Mouse (Mus musculus): ENCODE results near the gene Entpd3. TPM values are rescaled to one million over a fixed set of nuclear protein-coding genes. Genes with fewer than 3 reads are reported as not detected.

Gene Entpd3
- polyA plus RNA-seq, 1 experiment = 6.0 TPM

GRCm38 (mm10) chr9:120577706-120578405 is 38.2 kb downstream of the Entpd3 start:
- no peak for DNase-seq (ENCODE audit: extremely low spot score in 1 of 2, low spot score in 1 of 2)

- no peak for DNase-seq (ENCODE audit: extremely low spot score in 1 of 2, low spot score in 1 of 2)
Observed at GRCm38 (mm10) chr9:120578701-120579100, 39.1 kb downstream of the Entpd3 start.

GRCm38 (mm10) chr9:120579808-120580207 is 40.2 kb downstream of the Entpd3 start:
- DNase-seq (ENCODE audit: extremely low spot score in 1 of 2, low spot score in 1 of 2) = no peak

GRCm38 (mm10) chr9:120581941-120582618 is 42.5 kb downstream of the Entpd3 start:
- peak in 1 of 2 experiments; percentile 26 for DNase-seq (ENCODE audit: extremely low spot score in 1 of 2, low spot score in 1 of 2)

- DNase-seq (ENCODE audit: extremely low spot score in 1 of 2, low spot score in 1 of 2) = peak; percentile 87 to 95
Observed at GRCm38 (mm10) chr9:120582619-120583308, 43.1 kb downstream of the Entpd3 start.

GRCm38 (mm10) chr9:120583314-120583713 is 43.7 kb downstream of the Entpd3 start:
- DNase-seq (ENCODE audit: extremely low spot score in 1 of 2, low spot score in 1 of 2) = no peak

- DNase-seq (ENCODE audit: extremely low spot score in 1 of 2, low spot score in 1 of 2) = peak in 1 of 2 experiments; percentile 89
Observed at GRCm38 (mm10) chr9:120586546-120586945, 46.9 kb downstream of the Entpd3 start.

GRCm38 (mm10) chr9:120591490-120591889 is 51.9 kb downstream of the Entpd3 start:
- peak in 1 of 2 experiments; percentile 88 for DNase-seq (ENCODE audit: extremely low spot score in 1 of 2, low spot score in 1 of 2)

GRCm38 (mm10) chr9:120593383-120594101 is 53.9 kb downstream of the Entpd3 start:
- no peak for DNase-seq (ENCODE audit: extremely low spot score in 1 of 2, low spot score in 1 of 2)

GRCm38 (mm10) chr9:120594839-120595238 is 55.2 kb downstream of the Entpd3 start:
- DNase-seq (ENCODE audit: extremely low spot score in 1 of 2, low spot score in 1 of 2) = no peak

- no peak for DNase-seq (ENCODE audit: extremely low spot score in 1 of 2, low spot score in 1 of 2)
Observed at GRCm38 (mm10) chr9:120595306-120595705, 55.7 kb downstream of the Entpd3 start.

GRCm38 (mm10) chr9:120601488-120602171 is 62.0 kb downstream of the Entpd3 start:
- DNase-seq (ENCODE audit: extremely low spot score in 1 of 2, low spot score in 1 of 2) = peak; percentile 32 to 84

GRCm38 (mm10) chr9:120602172-120602838 is 62.7 kb downstream of the Entpd3 start:
- DNase-seq (ENCODE audit: extremely low spot score in 1 of 2, low spot score in 1 of 2) = no peak

GRCm38 (mm10) chr9:120602839-120603511 is 63.4 kb downstream of the Entpd3 start:
- peak; percentile 74 to 94 for DNase-seq (ENCODE audit: extremely low spot score in 1 of 2, low spot score in 1 of 2)

GRCm38 (mm10) chr9:120603512-120603908 is 63.9 kb downstream of the Entpd3 start:
- no peak for DNase-seq (ENCODE audit: extremely low spot score in 1 of 2, low spot score in 1 of 2)

GRCm38 (mm10) chr9:120603956-120604355 is 64.3 kb downstream of the Entpd3 start:
- no peak for DNase-seq (ENCODE audit: extremely low spot score in 1 of 2, low spot score in 1 of 2)

- no peak for DNase-seq (ENCODE audit: extremely low spot score in 1 of 2, low spot score in 1 of 2)
Observed at GRCm38 (mm10) chr9:120611055-120611454, 71.4 kb downstream of the Entpd3 start.

GRCm38 (mm10) chr9:120614059-120614458 is 74.4 kb downstream of the Entpd3 start:
- no peak for DNase-seq (ENCODE audit: extremely low spot score in 1 of 2, low spot score in 1 of 2)
